Mouse (Mus musculus) embryonic facial prominence, embryonic 10.5 days (tissue): ENCODE measurements at regions not wholly inside any gene's neighbourhood (a gene's known extent, or its start where the extent isn't known, plus 50 kb on each side); places are given as distances from the start of the nearest gene placed in this dataset.

Experiments used
- DNase-seq: peaks from one replicate; pipeline ENCODE4 v3.0.0-alpha.2; 2017; ENCODE audit warnings: low spot score
- H3K27ac ChIP-seq: fragments of 300-500 bp; sonication (generic); replicated peaks from 2 replicates; pipeline ENCODE4 v1.5.1; 2016; ENCODE audit warnings: mild to moderate bottlenecking
- H3K27me3 ChIP-seq: fragments of 300-500 bp; sonication (generic); replicated peaks from 2 replicates; pipeline ENCODE4 v1.6.1; 2016; ENCODE audit warnings: low read depth, mild to moderate bottlenecking; ENCODE audit not compliant: poor library complexity, severe bottlenecking
- H3K36me3 ChIP-seq: fragments of 300-500 bp; sonication (generic); replicated peaks from 2 replicates; pipeline ENCODE4 v1.6.1; 2016; ENCODE audit warnings: mild to moderate bottlenecking, moderate library complexity
- H3K4me1 ChIP-seq: fragments of 300-500 bp; sonication (generic); 2 replicates; pipeline ENCODE4 v1.6.1; 2016
- H3K4me3 ChIP-seq: fragments of 300-500 bp; sonication (generic); 2 replicates; pipeline ENCODE4 v1.5.1; 2016; ENCODE audit warnings: mild to moderate bottlenecking, moderate library complexity
- H3K9me3 ChIP-seq: fragments of 300-500 bp; sonication (generic); 2 replicates; pipeline ENCODE4 v1.6.1; 2016; ENCODE audit warnings: mild to moderate bottlenecking
- WGBS: fragments of 180-500 bp; shearing (Covaris S2); methylation state at CpG from one replicate; pipeline ENCODE4 v1.1.7; 2016; 5-methylcytosine and 5-hydroxymethylcytosine counted together

DNA sequence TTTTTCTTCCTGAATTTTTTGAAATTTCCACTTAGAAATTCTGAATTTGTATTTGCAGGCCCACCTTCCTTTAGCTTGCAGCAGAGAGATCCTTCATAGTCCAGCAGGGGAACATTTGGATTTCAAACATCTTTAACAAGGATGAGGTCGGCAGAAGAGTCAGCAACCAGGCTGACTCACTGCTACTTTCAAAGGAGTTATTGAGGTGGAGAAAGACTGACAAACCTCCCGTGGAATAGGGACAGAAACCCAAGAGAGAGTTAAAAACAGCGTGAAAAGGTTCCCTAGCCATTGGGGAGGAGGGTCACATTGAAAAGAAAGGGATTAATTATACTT, 247.6 kb downstream of the Itga8 start:
- Histone ChIP-seq H3K4me3 (no peak overlapping the region), H3K27me3 (0 out of 2 replicates have a peak, but pooled peaks cover 11% of the 10 kb centered on the region), H3K4me1 (peaks cover 24% of the 10 kb centered on the region), H3K36me3 (no peaks in the 10 kb centered on the region), H3K27ac (peak overlapping the region; percentile 8; the same call in 1 of the 2 replicates), H3K9me3 (no peaks in the 10 kb centered on the region)
- no peak for DNase-seq
- WGBS, result 13% methylated on average over 3 of the region's 3 CpGs
